27 mouse cellular contexts compared by ENCODE assay signal in genomic region chr15:102910038-102910437, GRCm38 (mm10). TPM values are rescaled to one million over a fixed set of nuclear protein-coding genes. Genes with fewer than 3 reads are reported as not detected.
A peak's percentile ranks its signal among the peaks of the same experiment; 100 is the strongest.
DNase-seq lines count a peak whose midpoint lies in the region; ATAC-seq and TF ChIP-seq lines count a peak whose summit lies in the region.
"Had no signal": no experiment of that assay in that cellular context is flagged by ENCODE, and none has a peak within 500 bp of the region (broad histone marks: within the 10 kb centered on the region; RNA-seq: fewer than 3 reads in every experiment).

No protein-coding gene starts in this region.

- no peaks in the 10 kb centered on the region for H3K4me1 ChIP-seq in kidney, embryonic 14.5 days (ENCODE audit: control insufficient read depth, insufficient read depth, low read length)
- H3K4me1 ChIP-seq in neural tube, embryonic 13.5 days (replicated peaks): no peaks in the 10 kb centered on the region
- H3K4me1 ChIP-seq in midbrain, postnatal 0 days (ENCODE audit: insufficient read depth, low read length): no peaks in the 10 kb centered on the region
- H3K4me1 ChIP-seq: lung, embryonic 15.5 days had no signal

- whole genome bisulfite sequencing in kidney, embryonic 14.5 days: under 1% methylated on average over 18 of the region's 18 CpGs
- WGBS in neural tube, embryonic 13.5 days: under 1% methylated on average over 18 of the region's 18 CpGs
- WGBS in midbrain, postnatal 0 days: 0% methylated on average over 18 of the region's 18 CpGs

- H3K36me3 ChIP-seq in kidney, embryonic 14.5 days (ENCODE audit: control insufficient read depth, insufficient read depth, low read length): no peaks in the 10 kb centered on the region
- H3K36me3 ChIP-seq in neural tube, embryonic 13.5 days: no peaks in the 10 kb centered on the region
- H3K36me3 ChIP-seq in midbrain, postnatal 0 days (ENCODE audit: insufficient read depth, low read length): no peaks in the 10 kb centered on the region
- H3K36me3 ChIP-seq: lung, embryonic 15.5 days had no signal

- ATAC-seq in kidney, embryonic 14.5 days (ENCODE audit: low FRiP score, low TSS enrichment): no peak; the same call in 1 of the 2 replicates
- ATAC-seq in neural tube, embryonic 13.5 days (ENCODE audit: low read depth): no peak
- no peak for ATAC-seq in midbrain, postnatal 0 days (ENCODE audit: low FRiP score)
- no peak for ATAC-seq in cerebellum, adult (ENCODE audit: insufficient number of reproducible peaks, low FRiP score, low TSS enrichment)
- ATAC-seq: forebrain, postnatal 0 days had no signal

- H3K9ac ChIP-seq in kidney, embryonic 14.5 days (ENCODE audit: low read depth, low read length): no peak overlapping the region
- H3K9ac ChIP-seq in neural tube, embryonic 13.5 days: no peak overlapping the region
- H3K9ac ChIP-seq in midbrain, postnatal 0 days (replicated peaks; ENCODE audit: low read length, poor library complexity, severe bottlenecking): no peak overlapping the region
- H3K9ac ChIP-seq: forebrain, postnatal 0 days; liver, embryonic 14.5 days; lung, embryonic 15.5 days had no signal

- no peak for TF ChIP-seq CTCF in midbrain, postnatal 0 days (IDR thresholded peaks at IDR 0.05)

- DNase-seq in embryo, embryonic 10 days (ENCODE audit: low spot score): peak; percentile 34
- no peak for DNase-seq in embryo, embryonic 10.5 days (ENCODE audit: low spot score)
- no peak for DNase-seq in kidney, postnatal 36 days
- peak; percentile 47 for DNase-seq in ZHBTc4 (ENCODE audit: low read depth, low spot score)
- no peak for DNase-seq in midbrain, postnatal 0 days (ENCODE audit: low spot score)
- DNase-seq: cerebellum, adult 2 months; forebrain, postnatal 0 days; heart, postnatal 36 days; kidney, adult 2 months; kidney, postnatal 14 days; left cerebral cortex, postnatal 4 days; lung, postnatal 4 days; right cerebral cortex, postnatal 4 days had no signal

- no peak overlapping the region for H3K27ac ChIP-seq in kidney, embryonic 14.5 days (ENCODE audit: low read depth, low read length)
- H3K27ac ChIP-seq in neural tube, embryonic 13.5 days (replicated peaks): no peak overlapping the region
- no peak overlapping the region for H3K27ac ChIP-seq in midbrain, postnatal 0 days (ENCODE audit: low read depth, low read length)
- H3K27ac ChIP-seq: left cerebral cortex, adult 2 months; liver, embryonic 14.5 days; lung, embryonic 15.5 days had no signal

- peaks cover 91% of the 10 kb centered on the region for H3K27me3 ChIP-seq in kidney, embryonic 14.5 days (ENCODE audit: control insufficient read depth, insufficient read depth, low read length)
- H3K27me3 ChIP-seq in neural tube, embryonic 13.5 days: peaks cover 97% of the 10 kb centered on the region
- peaks cover 85% of the 10 kb centered on the region for H3K27me3 ChIP-seq in midbrain, postnatal 0 days (ENCODE audit: insufficient read depth, low read length)

- H3K9me3 ChIP-seq in kidney, embryonic 14.5 days (ENCODE audit: control insufficient read depth, low read length): no peaks in the 10 kb centered on the region
- H3K9me3 ChIP-seq in neural tube, embryonic 13.5 days: no peaks in the 10 kb centered on the region
- no peaks in the 10 kb centered on the region for H3K9me3 ChIP-seq in midbrain, postnatal 0 days (ENCODE audit: low read length)
- H3K9me3 ChIP-seq: lung, embryonic 15.5 days had no signal

- H3K4me3 ChIP-seq in kidney, embryonic 14.5 days (ENCODE audit: low read length): 0 out of 2 replicates have a peak overlapping the region, but pooled peaks have one; percentile 7
- H3K4me3 ChIP-seq in neural tube, embryonic 13.5 days: no peak overlapping the region
- H3K4me3 ChIP-seq in midbrain, postnatal 0 days (ENCODE audit: low read depth, low read length): no peak overlapping the region
- H3K4me3 ChIP-seq: left cerebral cortex, adult 2 months; lung, embryonic 15.5 days had no signal

- H3K4me2 ChIP-seq in kidney, embryonic 14.5 days (replicated peaks; ENCODE audit: low read depth, low read length): no peak overlapping the region
- H3K4me2 ChIP-seq in neural tube, embryonic 13.5 days: peak overlapping the region; percentile 2; the same call in 1 of the 2 replicates
- H3K4me2 ChIP-seq in midbrain, postnatal 0 days (ENCODE audit: low read depth, low read length, poor library complexity, severe bottlenecking): no peak overlapping the region
- H3K4me2 ChIP-seq: heart, embryonic 11.5 days; lung, embryonic 15.5 days; midbrain, embryonic 11.5 days had no signal

RNA-seq across cellular contexts. Expression of gene Hoxc13, which starts 10.9 kb away (rescaled TPM):
- not detected in 2 replicates for polyA plus RNA-seq in kidney, embryonic 14.5 days (2014; fragmentation: Nextera tagmentation; extraction: Ambion mirVana)
- polyA plus RNA-seq in neural tube, embryonic 13.5 days (2015; fragmentation: Nextera tagmentation; extraction: Ambion mirVana): 4.9 and 8.4 TPM in 2 replicates
- total RNA-seq in midbrain, postnatal 0 days (2014; rRNA removed): 0.16 TPM in 1 of 2 replicates, not detected in the other
- not detected in 2 replicates for polyA plus RNA-seq in midbrain, postnatal 0 days (2015; fragmentation: Nextera tagmentation; extraction: Ambion mirVana)
- total RNA-seq: adrenal gland, postnatal 4 days; forebrain, postnatal 0 days; gastrocnemius, postnatal 4 days; heart, postnatal 36 days; layer of hippocampus, adult 8-10 months; left cerebral cortex, adult 2 months; left cerebral cortex, postnatal 4 days; neutrophil, adult 5-6 weeks had no signal
- polyA plus RNA-seq: cerebellum, adult 2 months; forebrain, postnatal 0 days; heart, embryonic 11.5 days; kidney, adult 2 months; liver, embryonic 14.5 days; lung, embryonic 15.5 days; stomach, embryonic 16.5 days had no signal

RNA-seq across cellular contexts. Expression of gene Hoxc12, which starts 26.5 kb away (rescaled TPM):
- polyA plus RNA-seq in kidney, embryonic 14.5 days (2014; fragmentation: Nextera tagmentation; extraction: Ambion mirVana): not detected in 2 replicates
- polyA plus RNA-seq in neural tube, embryonic 13.5 days (2015; fragmentation: Nextera tagmentation; extraction: Ambion mirVana): 7.8 and 12.0 TPM in 2 replicates
- not detected in 2 replicates for total RNA-seq in midbrain, postnatal 0 days (2014; rRNA removed)
- polyA plus RNA-seq in midbrain, postnatal 0 days (2015; fragmentation: Nextera tagmentation; extraction: Ambion mirVana): not detected in 2 replicates
- total RNA-seq: adrenal gland, postnatal 4 days; forebrain, postnatal 0 days; gastrocnemius, postnatal 4 days; heart, postnatal 36 days; layer of hippocampus, adult 8-10 months; left cerebral cortex, adult 2 months; left cerebral cortex, postnatal 4 days; neutrophil, adult 5-6 weeks had no signal
- polyA plus RNA-seq: cerebellum, adult 2 months; embryonic facial prominence, embryonic 14.5 days; forebrain, postnatal 0 days; heart, embryonic 11.5 days; kidney, adult 2 months; liver, embryonic 14.5 days; lung, embryonic 15.5 days; midbrain, embryonic 11.5 days; stomach, embryonic 16.5 days had no signal

RNA-seq across cellular contexts. Expression of gene Hoxc11, which starts 44.2 kb away (rescaled TPM):
- 2.9 and 4.4 TPM in 2 replicates for polyA plus RNA-seq in kidney, embryonic 14.5 days (2014; fragmentation: Nextera tagmentation; extraction: Ambion mirVana)
- 2.6 and 3.8 TPM in 2 replicates for polyA plus RNA-seq in neural tube, embryonic 13.5 days (2015; fragmentation: Nextera tagmentation; extraction: Ambion mirVana)
- total RNA-seq in midbrain, postnatal 0 days (2014; rRNA removed): not detected in 2 replicates
- not detected in 2 replicates for polyA plus RNA-seq in midbrain, postnatal 0 days (2015; fragmentation: Nextera tagmentation; extraction: Ambion mirVana)
- total RNA-seq: forebrain, postnatal 0 days; heart, postnatal 36 days; layer of hippocampus, adult 8-10 months; left cerebral cortex, adult 2 months; left cerebral cortex, postnatal 4 days; neutrophil, adult 5-6 weeks had no signal
- polyA plus RNA-seq: cerebellum, adult 2 months; embryonic facial prominence, embryonic 14.5 days; forebrain, postnatal 0 days; heart, embryonic 11.5 days; liver, embryonic 14.5 days; lung, embryonic 15.5 days; midbrain, embryonic 11.5 days; stomach, embryonic 16.5 days had no signal

RNA-seq across cellular contexts. Expression of gene Hoxc10, which starts 56.6 kb away (rescaled TPM):
- 62.9 and 64.5 TPM in 2 replicates for polyA plus RNA-seq in kidney, embryonic 14.5 days (2014; fragmentation: Nextera tagmentation; extraction: Ambion mirVana)
- 58.5 and 92.4 TPM in 2 replicates for polyA plus RNA-seq in neural tube, embryonic 13.5 days (2015; fragmentation: Nextera tagmentation; extraction: Ambion mirVana)
- total RNA-seq in midbrain, postnatal 0 days (2014; rRNA removed): not detected in 2 replicates
- not detected in 2 replicates for polyA plus RNA-seq in midbrain, postnatal 0 days (2015; fragmentation: Nextera tagmentation; extraction: Ambion mirVana)
- total RNA-seq: forebrain, postnatal 0 days; heart, postnatal 36 days; layer of hippocampus, adult 8-10 months; left cerebral cortex, adult 2 months; left cerebral cortex, postnatal 4 days; neutrophil, adult 5-6 weeks had no signal
- polyA plus RNA-seq: cerebellum, adult 2 months; embryonic facial prominence, embryonic 14.5 days; forebrain, postnatal 0 days; liver, embryonic 14.5 days; lung, embryonic 15.5 days; midbrain, embryonic 11.5 days had no signal

RNA-seq across cellular contexts. Expression of gene Hoxc5, which starts 57.2 kb away (rescaled TPM):
- polyA plus RNA-seq in kidney, embryonic 14.5 days (2014; fragmentation: Nextera tagmentation; extraction: Ambion mirVana): 5.1 and 5.8 TPM in 2 replicates
- polyA plus RNA-seq in neural tube, embryonic 13.5 days (2015; fragmentation: Nextera tagmentation; extraction: Ambion mirVana): 18.8 and 32.2 TPM in 2 replicates
- 0.88 TPM in 1 of 2 replicates, not detected in the other for total RNA-seq in midbrain, postnatal 0 days (2014; rRNA removed)
- not detected in 2 replicates for polyA plus RNA-seq in midbrain, postnatal 0 days (2015; fragmentation: Nextera tagmentation; extraction: Ambion mirVana)
- total RNA-seq: forebrain, postnatal 0 days; heart, postnatal 36 days; layer of hippocampus, adult 8-10 months; left cerebral cortex, adult 2 months; left cerebral cortex, postnatal 4 days; neutrophil, adult 5-6 weeks had no signal
- polyA plus RNA-seq: forebrain, postnatal 0 days; midbrain, embryonic 11.5 days had no signal

Comparison
In these comparisons a context has a peak if more than half of its experiments do, and no peak if none do; other contexts are left out.
1. DNase-seq: peak in embryo, embryonic 10 days (single experiment) and ZHBTc4 (single experiment); none in embryo, embryonic 10.5 days (single experiment), kidney, postnatal 36 days (0 of 2) and midbrain, postnatal 0 days (single experiment).